In the genomic region with DNA sequence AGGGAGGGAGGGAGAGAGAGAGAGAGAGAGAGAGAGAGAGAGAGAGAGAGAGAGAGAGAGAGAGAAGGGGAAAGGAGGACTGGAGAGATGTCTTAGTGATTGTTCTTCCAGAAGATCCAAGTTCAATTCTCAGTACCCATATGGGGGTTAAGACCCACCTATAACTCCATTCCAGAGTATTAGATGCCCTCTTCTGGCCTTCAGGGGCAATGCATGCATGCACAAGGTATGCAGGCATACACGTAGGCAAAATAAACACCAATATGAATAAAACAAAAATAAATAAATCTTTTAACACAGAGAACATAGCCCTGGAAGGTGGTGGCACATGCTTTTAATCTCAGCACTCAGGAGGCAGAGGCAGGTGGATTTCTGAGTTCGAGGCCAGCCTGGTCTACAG, we compare ENCODE assay signal across 12 mouse cellular contexts. TPM values are rescaled to one million over a fixed set of nuclear protein-coding genes. Genes with fewer than 3 reads are reported as not detected.
A peak's percentile ranks its signal among the peaks of the same experiment; 100 is the strongest.
DNase-seq lines count a peak whose midpoint lies in the region; ATAC-seq and TF ChIP-seq lines count a peak whose summit lies in the region.
"Had no signal": no experiment of that assay in that cellular context is flagged by ENCODE, and none has a peak within 500 bp of the region (broad histone marks: within the 10 kb centered on the region; RNA-seq: fewer than 3 reads in every experiment).

No protein-coding gene starts in this region.

- no peaks in the 10 kb centered on the region for H3K9me3 ChIP-seq in forebrain, postnatal 0 days (ENCODE audit: low read length)
- H3K9me3 ChIP-seq in forebrain, embryonic 12.5 days, result no peaks in the 10 kb centered on the region
- H3K9me3 ChIP-seq in E14TG2a.4 (ENCODE audit: low read length), result no peaks in the 10 kb centered on the region
- H3K9me3 ChIP-seq in hindbrain, embryonic 11.5 days (ENCODE audit: control insufficient read depth, low read length), result no peaks in the 10 kb centered on the region
- H3K9me3 ChIP-seq: embryonic facial prominence, embryonic 13.5 days had no signal

- no peak overlapping the region for H3K27ac ChIP-seq in forebrain, postnatal 0 days (ENCODE audit: low read depth, low read length)
- H3K27ac ChIP-seq in forebrain, embryonic 12.5 days, result no peak overlapping the region
- H3K27ac ChIP-seq in liver, adult 2 months (replicated peaks; ENCODE audit: insufficient read depth, low read depth, low read length), result no peak overlapping the region
- H3K27ac ChIP-seq in hindbrain, embryonic 11.5 days (ENCODE audit: low read depth, low read length), result no peak overlapping the region
- H3K27ac ChIP-seq: embryonic facial prominence, embryonic 13.5 days had no signal

- ATAC-seq in forebrain, postnatal 0 days, result no peak
- ATAC-seq in forebrain, embryonic 12.5 days (ENCODE audit: low FRiP score), result no peak
- no peak for ATAC-seq in hindbrain, embryonic 11.5 days (ENCODE audit: low FRiP score)
- ATAC-seq: inflammation-experienced regulatory T-cells, adult 6 months had no signal

- no peak for TF ChIP-seq POLR2A in liver, adult 2 months (IDR thresholded peaks at IDR 0.05; ENCODE audit: extremely low read depth, insufficient read depth, low read length)

- peak; percentile 39; the same call in 1 of the 2 replicates for TF ChIP-seq CTCF in forebrain, postnatal 0 days (IDR thresholded peaks at IDR 0.05; ENCODE audit: low read depth)
- peak; percentile 36; the same call in 1 of the 2 replicates for TF ChIP-seq CTCF in liver, adult 2 months (IDR thresholded peaks at IDR 0.05; ENCODE audit: low read depth, low read length)
- TF ChIP-seq CTCF in E14TG2a.4 (conservative IDR thresholded peaks at IDR 0.05; ENCODE audit: low read length), result peak; percentile 78

- H3K27me3 ChIP-seq in forebrain, postnatal 0 days (ENCODE audit: insufficient read depth, low read length), result no peaks in the 10 kb centered on the region
- no peaks in the 10 kb centered on the region for H3K27me3 ChIP-seq in forebrain, embryonic 12.5 days
- no peaks in the 10 kb centered on the region for H3K27me3 ChIP-seq in liver, adult 2 months (ENCODE audit: control insufficient read depth, insufficient read depth, low read length)
- peaks cover 6% of the 10 kb centered on the region; the same call in 1 of the 2 replicates for H3K27me3 ChIP-seq in E14TG2a.4 (ENCODE audit: insufficient read depth, low read length)
- H3K27me3 ChIP-seq in hindbrain, embryonic 11.5 days (ENCODE audit: control insufficient read depth, insufficient read depth, low read length), result no peaks in the 10 kb centered on the region
- H3K27me3 ChIP-seq: embryonic facial prominence, embryonic 13.5 days had no signal

- no peaks in the 10 kb centered on the region for H3K36me3 ChIP-seq in forebrain, postnatal 0 days (ENCODE audit: insufficient read depth)
- H3K36me3 ChIP-seq in forebrain, embryonic 12.5 days (replicated peaks), result no peaks in the 10 kb centered on the region
- no peaks in the 10 kb centered on the region for H3K36me3 ChIP-seq in liver, adult 2 months (ENCODE audit: control insufficient read depth, insufficient read depth, low read length)
- no peaks in the 10 kb centered on the region for H3K36me3 ChIP-seq in E14TG2a.4 (ENCODE audit: insufficient read depth, low read length)
- no peaks in the 10 kb centered on the region for H3K36me3 ChIP-seq in hindbrain, embryonic 11.5 days (ENCODE audit: control insufficient read depth, insufficient read depth, low read length)
- H3K36me3 ChIP-seq: embryonic facial prominence, embryonic 13.5 days had no signal

- no peak overlapping the region for H3K4me2 ChIP-seq in forebrain, postnatal 0 days (ENCODE audit: low read depth)
- no peak overlapping the region for H3K4me2 ChIP-seq in forebrain, embryonic 12.5 days
- no peak overlapping the region for H3K4me2 ChIP-seq in hindbrain, embryonic 11.5 days (replicated peaks; ENCODE audit: low read depth, low read length)
- H3K4me2 ChIP-seq: embryonic facial prominence, embryonic 13.5 days; heart, embryonic 11.5 days had no signal

- no peaks in the 10 kb centered on the region for H3K79me2 ChIP-seq in liver, adult 2 months (ENCODE audit: control insufficient read depth, insufficient read depth, low read length)

- H3K4me1 ChIP-seq in forebrain, postnatal 0 days (ENCODE audit: insufficient read depth), result no peaks in the 10 kb centered on the region
- H3K4me1 ChIP-seq in forebrain, embryonic 12.5 days, result no peaks in the 10 kb centered on the region
- peaks cover 11% of the 10 kb centered on the region for H3K4me1 ChIP-seq in liver, adult 2 months (ENCODE audit: control insufficient read depth, insufficient read depth, low read length)
- no peaks in the 10 kb centered on the region for H3K4me1 ChIP-seq in E14TG2a.4 (replicated peaks; ENCODE audit: low read depth, low read length)
- H3K4me1 ChIP-seq in hindbrain, embryonic 11.5 days (replicated peaks; ENCODE audit: control insufficient read depth, insufficient read depth, low read length), result no peaks in the 10 kb centered on the region

- no peak for DNase-seq in forebrain, postnatal 0 days
- no peak for DNase-seq in liver, adult 2 months (ENCODE audit: extremely low read depth, low read depth, low spot score)
- DNase-seq in liver, result no peak
- DNase-seq in kidney, postnatal 25 days, result peak; percentile 57 to 59
- no peak for DNase-seq in cerebellum, adult 9-10 months
- no peak for DNase-seq in hindbrain, embryonic 11.5 days (ENCODE audit: low spot score)

- no peak overlapping the region for H3K4me3 ChIP-seq in forebrain, postnatal 0 days (ENCODE audit: low read depth, low read length)
- no peak overlapping the region for H3K4me3 ChIP-seq in forebrain, embryonic 12.5 days (replicated peaks)
- no peak overlapping the region for H3K4me3 ChIP-seq in liver, adult 2 months (ENCODE audit: insufficient read depth, low read depth, low read length)
- no peak overlapping the region for H3K4me3 ChIP-seq in E14TG2a.4 (replicated peaks; ENCODE audit: low read length)
- H3K4me3 ChIP-seq in hindbrain, embryonic 11.5 days (ENCODE audit: low read depth, low read length), result no peak overlapping the region
- H3K4me3 ChIP-seq: embryonic facial prominence, embryonic 13.5 days; myocyte had no signal

- 54% methylated on average over 2 of the region's 2 CpGs for WGBS in forebrain, postnatal 0 days
- 55% methylated on average over 2 of the region's 2 CpGs for WGBS in forebrain, embryonic 12.5 days
- 59% methylated on average over 2 of the region's 2 CpGs for WGBS in liver, adult 2 months
- WGBS in hindbrain, embryonic 11.5 days, result 52% methylated on average over 2 of the region's 2 CpGs

- no peak overlapping the region for H3K9ac ChIP-seq in forebrain, postnatal 0 days
- H3K9ac ChIP-seq in forebrain, embryonic 12.5 days, result no peak overlapping the region
- H3K9ac ChIP-seq in liver, adult 2 months (ENCODE audit: low read depth, low read length), result no peak overlapping the region
- no peak overlapping the region for H3K9ac ChIP-seq in hindbrain, embryonic 11.5 days (ENCODE audit: low read depth, low read length)
- H3K9ac ChIP-seq: embryonic facial prominence, embryonic 13.5 days had no signal

RNA-seq across cellular contexts. Expression of a gene that starts 16.1 kb away (rescaled TPM):
- total RNA-seq in forebrain, postnatal 0 days (2014; rRNA removed), result 204 and 235 TPM in 2 replicates
- polyA plus RNA-seq in forebrain, postnatal 0 days (2015; fragmentation: Nextera tagmentation; extraction: Ambion mirVana), result 593 and 661 TPM in 2 replicates
- polyA plus RNA-seq in forebrain, embryonic 12.5 days (2016; fragmentation: Nextera tagmentation; extraction: Ambion mirVana), result 914 and 930 TPM in 2 replicates
- total RNA-seq in liver, adult 2 months (2014; rRNA removed), result 868 and 925 TPM in 2 replicates
- polyA plus RNA-seq in liver, adult 2 months (2012; rRNA removed), result 376 and 421 TPM in 2 replicates
- 985 and 989 TPM in 2 replicates for polyA plus RNA-seq in hindbrain, embryonic 11.5 days (2014; fragmentation: Nextera tagmentation; extraction: Ambion mirVana)

RNA-seq across cellular contexts. Expression of a gene that starts 17.8 kb away (rescaled TPM):
- 596 and 675 TPM in 2 replicates for total RNA-seq in forebrain, postnatal 0 days (2014; rRNA removed)
- 908 and 1,057 TPM in 2 replicates for polyA plus RNA-seq in forebrain, postnatal 0 days (2015; fragmentation: Nextera tagmentation; extraction: Ambion mirVana)
- polyA plus RNA-seq in forebrain, embryonic 12.5 days (2016; fragmentation: Nextera tagmentation; extraction: Ambion mirVana), result 513 and 521 TPM in 2 replicates
- total RNA-seq in liver, adult 2 months (2014; rRNA removed), result 337 and 363 TPM in 2 replicates
- polyA plus RNA-seq in liver, adult 2 months (2012; rRNA removed), result 517 and 533 TPM in 2 replicates
- polyA plus RNA-seq in hindbrain, embryonic 11.5 days (2014; fragmentation: Nextera tagmentation; extraction: Ambion mirVana), result 600 and 609 TPM in 2 replicates

RNA-seq across cellular contexts. Expression of a gene that starts 38.9 kb away (rescaled TPM):
- 19.6 and 23.0 TPM in 2 replicates for total RNA-seq in forebrain, postnatal 0 days (2014; rRNA removed)
- 16.4 and 21.9 TPM in 2 replicates for polyA plus RNA-seq in forebrain, postnatal 0 days (2015; fragmentation: Nextera tagmentation; extraction: Ambion mirVana)
- 36.0 and 37.3 TPM in 2 replicates for polyA plus RNA-seq in forebrain, embryonic 12.5 days (2016; fragmentation: Nextera tagmentation; extraction: Ambion mirVana)
- total RNA-seq in liver, adult 2 months (2014; rRNA removed), result 10.3 and 11.3 TPM in 2 replicates
- polyA plus RNA-seq in liver, adult 2 months (2012; rRNA removed), result 15.7 and 17.3 TPM in 2 replicates
- polyA plus RNA-seq in hindbrain, embryonic 11.5 days (2014; fragmentation: Nextera tagmentation; extraction: Ambion mirVana), result 23.3 and 30.9 TPM in 2 replicates

RNA-seq across cellular contexts. Expression of a gene that starts 39.0 kb away (rescaled TPM):
- 13.2 and 15.2 TPM in 2 replicates for total RNA-seq in forebrain, postnatal 0 days (2014; rRNA removed)
- 5.3 and 5.7 TPM in 2 replicates for polyA plus RNA-seq in forebrain, postnatal 0 days (2015; fragmentation: Nextera tagmentation; extraction: Ambion mirVana)
- 26.6 and 28.5 TPM in 2 replicates for polyA plus RNA-seq in forebrain, embryonic 12.5 days (2016; fragmentation: Nextera tagmentation; extraction: Ambion mirVana)
- total RNA-seq in liver, adult 2 months (2014; rRNA removed), result 2.7 and 4.2 TPM in 2 replicates
- polyA plus RNA-seq in liver, adult 2 months (2012; rRNA removed), result 9.3 and 13.1 TPM in 2 replicates
- polyA plus RNA-seq in hindbrain, embryonic 11.5 days (2014; fragmentation: Nextera tagmentation; extraction: Ambion mirVana), result 28.5 and 34.1 TPM in 2 replicates

RNA-seq across cellular contexts. Expression of a gene that starts 41.5 kb away (rescaled TPM):
- total RNA-seq in forebrain, postnatal 0 days (2014; rRNA removed), result 93.3 and 100 TPM in 2 replicates
- 77.7 and 82.3 TPM in 2 replicates for polyA plus RNA-seq in forebrain, postnatal 0 days (2015; fragmentation: Nextera tagmentation; extraction: Ambion mirVana)
- 296 TPM in 2 replicates for polyA plus RNA-seq in forebrain, embryonic 12.5 days (2016; fragmentation: Nextera tagmentation; extraction: Ambion mirVana)
- 11.1 and 12.4 TPM in 2 replicates for total RNA-seq in liver, adult 2 months (2014; rRNA removed)
- 1.5 and 2.0 TPM in 2 replicates for polyA plus RNA-seq in liver, adult 2 months (2012; rRNA removed)
- 270 and 283 TPM in 2 replicates for polyA plus RNA-seq in hindbrain, embryonic 11.5 days (2014; fragmentation: Nextera tagmentation; extraction: Ambion mirVana)

Comparison
In these comparisons a context has a peak if more than half of its experiments do, and no peak if none do; other contexts are left out.
1. DNase-seq: peak in kidney, postnatal 25 days (2 of 2); none in forebrain, postnatal 0 days (single experiment), liver, adult 2 months (single experiment), liver (single experiment), cerebellum, adult 9-10 months (single experiment) and hindbrain, embryonic 11.5 days (single experiment).
2. Peak in every context shown above with its lines, with median percentiles within 50 percentile points of each other: CTCF ChIP-seq.